Mouse (Mus musculus) bone marrow macrophage, adult 2 months (primary cell): ENCODE measurements around the gene Gimap1. TPM values are rescaled to one million over a fixed set of nuclear protein-coding genes. Genes with fewer than 3 reads are reported as not detected.

Experiments used
- H3K27ac ChIP-seq: 2 replicates; pipeline ENCODE4 v1.5.1; 2012; ENCODE audit warnings: low read depth, low read length; ENCODE audit not compliant: insufficient read depth
- H3K4me1 ChIP-seq: 2 replicates; pipeline ENCODE4 v1.6.1; 2012; ENCODE audit warnings: low read length; ENCODE audit not compliant: control insufficient read depth, insufficient read depth
- H3K4me3 ChIP-seq: 2 replicates; pipeline ENCODE4 v1.5.1; 2012; ENCODE audit warnings: mild to moderate bottlenecking, low read length, moderate library complexity; ENCODE audit not compliant: insufficient read depth
- CTCF ChIP-seq: IDR thresholded peaks from 2 replicates; pipeline ENCODE4 v1.5.1; 2012; ENCODE audit warnings: low read depth, mild to moderate bottlenecking, low read length, moderate library complexity
- POLR2A ChIP-seq: IDR thresholded peaks from 2 replicates; pipeline ENCODE4 v1.6.1; 2012; ENCODE audit warnings: mild to moderate bottlenecking, low read depth, low read length, borderline replicate concordance
- polyA plus RNA-seq: library from polyadenylated mRNA; stranded (reverse); fragments of >200 nt; gene quantifications from 2 replicates; pipeline ENCODE4 v1.2.4, GENCODE M21; 2012; ENCODE audit not compliant: missing spikeins, insufficient read depth, insufficient read length

Gene Gimap1
- polyA plus RNA-seq, 1 experiment, result not detected

- TF ChIP-seq POLR2A (no peak), CTCF (no peak)
- Histone ChIP-seq H3K27ac (no peak overlapping the region), H3K4me1 (no peaks in the 10 kb centered on the region), H3K4me3 (no peak overlapping the region)
These were observed 8.5 kb downstream of the Gimap1 start for GRCm38 (mm10) chr6:48747091-48747966.

GRCm38 (mm10) chr6:48763567-48764270, 24.9 kb downstream of the Gimap1 start:
- Histone ChIP-seq H3K27ac (no peak overlapping the region), H3K4me3 (no peak overlapping the region), H3K4me1 (no peaks in the 10 kb centered on the region)
- TF ChIP-seq CTCF (no peak), POLR2A (no peak)

- Histone ChIP-seq H3K4me1 (no peaks in the 10 kb centered on the region), H3K4me3 (no peak overlapping the region), H3K27ac (no peak overlapping the region)
- TF ChIP-seq POLR2A, result no peak
- TF ChIP-seq CTCF, result no peak
These were observed 25.6 kb downstream of the Gimap1 start for GRCm38 (mm10) chr6:48764496-48764895.

GRCm38 (mm10) chr6:48768178-48768869, 29.5 kb downstream of the Gimap1 start:
- TF ChIP-seq POLR2A (no peak), CTCF (no peak)
- Histone ChIP-seq H3K4me1 (no peaks in the 10 kb centered on the region), H3K27ac (no peak overlapping the region), H3K4me3 (no peak overlapping the region)

GRCm38 (mm10) chr6:48768933-48769332, 30.1 kb downstream of the Gimap1 start:
- Histone ChIP-seq H3K4me3 (no peak overlapping the region), H3K4me1 (no peaks in the 10 kb centered on the region), H3K27ac (no peak overlapping the region)
- no peak for TF ChIP-seq CTCF

GRCm38 (mm10) chr6:48770696-48771095, 31.8 kb downstream of the Gimap1 start, which contains the start of gene Gimap3:
Gene Gimap3, minus strand, starts transcription at chr6:48770851.
- no peaks in the 10 kb centered on the region for H3K4me1 ChIP-seq
- no peak within 1 kb of the TSS for H3K4me3 ChIP-seq
- no peak within 1 kb of the TSS for H3K27ac ChIP-seq
- TF ChIP-seq POLR2A (no peak), CTCF (no peak)

- Histone ChIP-seq H3K4me3 (no peak overlapping the region), H3K4me1 (no peaks in the 10 kb centered on the region), H3K27ac (no peak overlapping the region)
- peak; percentile 74 for TF ChIP-seq CTCF
- no peak for TF ChIP-seq POLR2A
These were observed 33.2 kb downstream of the Gimap1 start for GRCm38 (mm10) chr6:48772030-48772429.

- no peak for TF ChIP-seq CTCF
- no peak for TF ChIP-seq POLR2A
- no peak overlapping the region for H3K4me3 ChIP-seq
- no peak overlapping the region for H3K27ac ChIP-seq
- no peaks in the 10 kb centered on the region for H3K4me1 ChIP-seq
These were observed 45.6 kb downstream of the Gimap1 start for GRCm38 (mm10) chr6:48784406-48784805.

- TF ChIP-seq CTCF (no peak), POLR2A (no peak)
- Histone ChIP-seq H3K27ac (no peak overlapping the region), H3K4me1 (no peaks in the 10 kb centered on the region), H3K4me3 (no peak overlapping the region)
These were observed 46.3 kb downstream of the Gimap1 start for GRCm38 (mm10) chr6:48785189-48785588.

- Histone ChIP-seq H3K27ac (no peak overlapping the region), H3K4me3 (no peak overlapping the region), H3K4me1 (no peaks in the 10 kb centered on the region)
- no peak for TF ChIP-seq POLR2A
- TF ChIP-seq CTCF, result no peak
These were observed 46.7 kb downstream of the Gimap1 start for GRCm38 (mm10) chr6:48785601-48786000.
